Mouse (Mus musculus) adrenal gland, adult (tissue): ENCODE data around the gene Mamdc2.
"Not testable (repeated sequence)": the region's sequence is repeated elsewhere in the genome, so short reads cannot be mapped to it uniquely, and the experiment has no call there.

ENCODE experiments used
- DNase-seq, 2 experiments: peaks; one replicate each; pipeline ENCODE4 v3.0.0; 2022 to 2023; ENCODE audit warnings: low spot score in 1 of 2; ENCODE audit not compliant: inconsistent age in 2 of 2

Mamdc2 gene

DNA sequence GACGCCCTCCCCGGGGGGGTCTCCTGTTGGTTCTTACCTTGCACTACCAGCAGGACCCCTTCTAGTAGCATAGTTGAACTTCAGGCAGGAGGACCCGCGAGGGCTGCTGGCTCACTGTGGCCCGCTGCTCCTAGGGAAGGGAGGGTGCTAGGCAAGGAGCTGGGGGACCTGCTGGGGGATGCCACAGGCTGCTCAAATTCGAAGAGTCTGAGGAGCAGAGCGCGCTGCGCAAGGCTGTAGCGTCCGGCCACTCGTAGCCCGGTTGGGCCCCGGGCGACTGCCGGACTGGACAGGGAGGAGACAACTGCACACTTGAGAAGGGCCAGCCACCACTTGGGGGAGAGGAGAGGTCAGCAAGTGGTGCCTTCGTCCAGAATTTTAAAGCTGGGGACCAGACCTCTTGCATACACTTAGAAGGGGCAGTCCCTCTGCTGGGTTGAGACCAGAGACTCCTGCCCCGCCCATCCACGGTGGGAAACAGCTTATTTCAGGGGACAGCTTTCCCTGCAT, at the start of gene Mamdc2:
Mamdc2 (minus strand) TSS at position 455 of the 510 bp plus-strand sequence.
- DNase-seq = peak; percentile 4 to 39

DNA sequence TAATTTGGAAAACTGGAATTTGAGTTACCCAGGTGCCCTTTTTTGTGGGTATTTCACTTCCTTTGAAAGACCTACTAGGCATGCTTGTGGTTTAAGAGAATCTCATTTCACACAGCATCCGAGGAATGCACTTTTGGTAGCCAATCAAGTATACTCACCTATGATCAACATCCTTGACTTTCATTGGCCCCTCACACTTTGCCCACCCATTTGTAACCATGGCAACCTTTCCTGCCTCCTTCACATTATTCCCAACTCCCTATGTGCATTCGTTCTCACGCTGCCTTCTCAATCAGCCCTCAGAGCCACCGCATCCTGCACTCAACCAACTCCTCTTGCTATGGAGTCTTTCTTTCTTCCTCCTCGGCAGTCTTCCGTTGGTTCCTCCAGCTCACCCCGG, 49.8 kb upstream of the Mamdc2 start:
- no peak for DNase-seq

DNA sequence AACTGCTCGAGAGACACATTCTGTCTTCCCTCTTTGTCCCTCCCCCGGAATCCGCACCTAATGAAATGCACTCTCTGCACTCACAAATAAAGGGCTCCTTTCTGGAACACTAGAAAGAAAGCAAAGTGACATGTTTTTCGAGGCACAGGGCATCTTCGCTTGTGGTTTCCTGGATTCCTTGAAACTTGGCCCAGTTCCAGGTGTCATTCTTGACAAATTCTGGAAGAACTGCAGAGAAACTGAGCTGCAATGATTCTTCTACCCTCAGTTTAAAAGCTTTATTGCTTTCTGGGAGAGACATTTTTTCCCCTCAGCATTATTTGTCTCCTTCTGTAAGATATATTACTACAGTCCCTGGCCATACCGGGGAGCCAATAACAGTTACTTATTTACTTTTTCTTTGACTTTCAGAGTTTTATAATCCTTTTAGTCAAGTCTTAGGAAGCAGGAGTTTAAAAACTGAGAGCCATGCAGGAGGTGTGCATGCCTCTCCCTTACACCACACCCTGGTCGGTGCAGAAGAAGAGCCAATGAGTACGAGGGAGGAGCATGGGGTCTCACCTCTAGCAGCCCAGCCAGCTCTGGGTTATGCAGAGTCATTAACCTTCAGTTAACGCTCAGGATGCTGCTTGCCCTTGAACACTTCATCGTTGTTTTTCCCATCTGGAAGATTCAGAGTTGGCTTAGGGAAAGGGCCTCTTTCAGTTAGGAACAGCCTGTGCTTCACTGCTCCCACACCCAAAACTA, 49.1 kb upstream of the Mamdc2 start:
- peak in 1 of 2 experiments; percentile 33 for DNase-seq

DNA sequence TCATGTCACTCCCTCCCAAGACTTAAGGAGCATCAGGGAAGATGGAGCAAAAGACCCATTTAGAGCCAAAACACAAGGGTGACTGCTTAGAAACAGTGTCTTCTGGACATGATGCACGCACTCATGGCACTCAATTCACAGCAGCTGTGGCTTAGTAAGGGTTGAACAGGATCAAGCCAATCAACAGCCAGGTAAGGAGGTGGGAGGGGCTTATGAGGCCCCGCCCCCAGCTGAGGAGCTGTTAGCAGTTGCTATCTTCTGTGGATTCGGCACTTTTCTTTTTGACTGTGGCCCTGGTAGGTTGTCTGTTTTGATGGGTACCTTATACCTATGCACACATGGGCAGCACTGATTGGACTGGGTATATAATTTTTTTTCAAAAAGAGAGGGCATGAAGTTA, 48.3 kb upstream of the Mamdc2 start:
- no peak for DNase-seq

DNA sequence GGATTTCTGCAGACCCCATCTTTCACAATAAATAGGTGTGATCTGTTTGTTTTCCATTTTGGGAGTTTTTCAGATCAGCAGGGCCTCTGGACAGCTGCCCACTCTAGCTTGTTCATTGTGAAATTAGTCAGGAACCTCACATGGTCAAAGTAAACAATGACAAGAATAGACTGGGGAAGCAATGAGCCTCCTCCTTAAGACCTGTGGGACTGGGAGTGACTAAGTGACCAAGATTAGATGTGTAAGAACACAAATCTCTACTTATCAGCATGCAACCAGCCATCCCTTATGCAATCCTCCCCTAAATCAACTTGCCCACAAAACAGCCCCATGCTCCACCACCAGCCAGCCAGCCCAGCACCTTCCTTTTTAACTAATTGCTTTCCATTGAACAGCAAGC, 44.4 kb upstream of the Mamdc2 start:
- no peak for DNase-seq

DNA sequence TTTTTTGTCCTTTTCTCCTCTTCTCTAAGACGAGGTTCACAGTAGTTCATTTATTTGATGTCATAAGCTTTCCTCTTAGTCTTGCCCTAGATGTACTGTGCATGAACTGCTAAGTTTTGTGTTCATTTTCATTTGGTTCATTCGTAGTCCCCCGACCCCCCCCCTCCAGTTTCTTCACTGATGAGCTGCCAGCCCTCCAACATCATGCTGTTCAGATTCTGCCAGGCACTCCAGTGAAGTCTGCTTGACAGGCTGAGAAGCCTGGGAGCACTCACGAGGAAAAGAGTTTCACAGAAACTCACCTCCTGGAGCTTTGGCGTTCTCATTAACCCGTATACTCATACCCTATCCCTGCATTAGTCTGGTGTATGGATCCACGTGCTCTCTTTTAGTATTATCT, 42.5 kb upstream of the Mamdc2 start:
- not testable (repeated sequence) for DNase-seq

DNA sequence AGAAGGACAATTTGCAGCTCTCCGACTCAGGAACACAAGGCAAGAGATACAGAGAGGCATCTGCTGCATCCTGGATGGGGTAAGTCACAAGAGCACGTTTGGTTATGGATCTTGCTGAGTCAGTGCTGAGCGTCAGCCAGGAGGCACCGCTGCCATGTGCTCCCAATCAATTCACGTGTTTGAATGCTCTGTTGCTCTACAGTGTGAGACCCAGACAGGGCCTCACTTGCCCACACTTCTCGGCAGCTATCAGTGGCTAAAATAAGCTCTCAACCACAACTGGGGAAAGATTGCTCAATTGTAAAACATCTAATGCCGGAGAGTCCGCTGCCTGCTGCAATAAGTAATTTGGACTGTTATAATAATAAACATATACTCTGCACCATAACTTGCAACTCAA, 41.5 kb upstream of the Mamdc2 start:
- DNase-seq = peak; percentile 5 to 34

DNA sequence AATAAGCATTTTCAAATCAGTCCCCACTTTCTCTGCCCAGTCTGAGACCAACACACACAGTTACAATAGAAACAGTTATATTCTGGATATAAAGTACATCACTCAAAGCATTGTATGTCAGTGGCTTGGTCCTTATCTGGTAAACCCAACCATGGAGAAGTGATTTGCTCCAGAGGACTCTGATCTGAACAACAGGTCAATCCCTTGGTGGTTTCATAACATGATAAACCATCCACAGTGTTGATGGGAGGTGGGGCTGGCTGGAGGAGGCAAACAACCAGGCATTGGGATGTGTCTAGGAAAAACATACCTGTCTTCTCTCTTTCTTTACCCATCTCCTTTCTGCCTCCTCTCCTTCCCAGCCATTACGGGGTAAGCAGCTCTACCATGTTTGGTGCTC, 39.2 kb upstream of the Mamdc2 start:
- DNase-seq = no peak

DNA sequence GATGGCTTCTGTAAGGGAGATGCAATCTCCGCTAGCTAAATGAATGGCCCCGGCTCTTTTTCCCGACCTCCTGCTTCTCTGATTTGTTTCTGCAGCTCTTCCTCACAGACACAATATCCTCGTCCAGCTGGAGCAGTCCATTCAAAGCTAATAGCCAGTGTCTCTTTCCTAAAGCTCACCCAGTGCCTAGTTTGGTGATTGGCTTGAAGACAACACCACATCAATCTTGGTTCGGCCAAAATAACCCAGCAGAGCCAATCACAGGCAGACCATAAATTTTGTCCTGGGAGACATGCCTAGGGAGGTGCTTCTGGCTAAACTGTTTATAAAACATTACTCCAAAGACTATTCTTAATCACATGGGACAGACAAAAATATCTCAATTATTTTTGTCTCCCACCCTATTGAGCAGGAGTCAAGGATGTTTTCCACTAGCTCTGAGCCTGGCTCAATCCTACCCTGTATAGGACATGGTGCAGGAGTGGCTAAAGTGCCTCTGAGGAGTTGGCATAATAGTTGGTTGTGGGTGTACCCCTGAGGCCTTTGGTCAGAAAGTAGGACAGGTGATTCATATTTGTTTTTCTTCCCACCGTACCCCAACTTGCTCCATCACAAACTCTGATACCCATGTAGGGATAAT, 38.5 kb upstream of the Mamdc2 start:
- DNase-seq = no peak

DNA sequence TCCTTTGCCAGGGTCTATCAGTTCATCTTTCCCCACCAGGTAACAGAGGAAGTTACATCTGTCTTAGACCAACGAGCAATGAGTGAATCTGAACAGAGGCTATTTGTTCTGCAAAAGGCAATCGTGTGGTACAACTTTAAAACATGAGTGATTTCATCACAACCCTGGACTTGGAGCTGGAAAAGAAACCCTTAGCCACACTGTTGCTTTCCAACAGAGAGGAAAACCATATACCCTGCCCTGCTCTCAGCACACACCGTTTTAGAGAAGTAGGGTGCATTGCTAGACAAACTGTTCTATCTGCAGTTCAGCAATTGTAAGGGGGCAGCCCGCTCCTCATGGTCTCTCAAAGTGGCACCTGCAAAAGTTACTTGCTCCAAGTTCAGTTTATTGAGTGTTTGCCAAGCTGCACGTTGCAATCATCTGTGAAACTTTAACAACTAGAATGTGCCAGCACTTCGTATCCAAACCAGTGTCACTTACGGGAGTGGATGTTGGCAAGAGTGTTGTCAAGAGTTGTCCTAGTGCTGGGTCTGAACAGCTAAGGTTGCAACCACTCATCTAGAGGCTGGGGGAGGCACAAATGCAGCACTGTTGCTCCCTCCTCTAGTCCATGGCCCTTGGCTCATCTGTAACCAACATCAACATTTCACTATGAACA, 37.8 kb upstream of the Mamdc2 start:
- peak in 1 of 2 experiments; percentile 28 for DNase-seq

DNA sequence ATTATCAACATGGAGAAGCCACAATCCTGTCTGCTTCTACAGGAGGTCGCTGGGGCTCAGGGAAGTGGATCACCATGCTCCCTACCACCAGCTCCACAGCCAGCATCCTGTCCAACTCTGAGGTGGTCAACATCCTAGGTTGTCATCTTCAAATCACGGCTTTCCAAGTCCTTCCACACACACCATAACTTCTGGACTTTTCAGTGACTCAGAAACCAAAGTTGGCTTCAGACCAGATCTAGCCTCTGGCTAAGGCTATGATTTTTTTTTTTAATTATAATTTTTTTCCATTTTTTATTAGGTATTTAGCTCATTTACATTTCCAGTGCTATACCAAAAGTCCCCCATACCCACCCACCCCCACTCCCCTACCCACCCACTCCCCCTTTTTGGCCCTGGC, 34.3 kb upstream of the Mamdc2 start:
- not testable (repeated sequence) for DNase-seq

DNA sequence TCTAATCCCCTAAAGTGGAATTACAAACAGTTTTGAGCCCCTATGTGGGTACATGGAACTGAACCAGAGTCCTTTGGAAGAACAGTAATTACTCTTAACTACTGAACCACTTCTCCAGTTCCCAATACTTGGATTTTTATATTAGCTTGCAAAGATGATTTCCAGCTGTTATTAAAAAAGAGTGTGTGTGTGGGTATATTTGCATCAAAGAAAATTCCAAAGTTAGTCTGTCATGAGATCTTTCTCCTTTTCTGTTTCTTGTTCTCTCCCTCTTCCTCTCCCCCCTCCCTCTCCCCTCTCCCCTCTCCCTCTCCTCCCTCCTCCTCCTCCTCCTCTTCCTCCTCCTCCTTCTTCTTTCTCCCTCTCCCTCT, 31.3 kb upstream of the Mamdc2 start:
- no peak for DNase-seq

DNA sequence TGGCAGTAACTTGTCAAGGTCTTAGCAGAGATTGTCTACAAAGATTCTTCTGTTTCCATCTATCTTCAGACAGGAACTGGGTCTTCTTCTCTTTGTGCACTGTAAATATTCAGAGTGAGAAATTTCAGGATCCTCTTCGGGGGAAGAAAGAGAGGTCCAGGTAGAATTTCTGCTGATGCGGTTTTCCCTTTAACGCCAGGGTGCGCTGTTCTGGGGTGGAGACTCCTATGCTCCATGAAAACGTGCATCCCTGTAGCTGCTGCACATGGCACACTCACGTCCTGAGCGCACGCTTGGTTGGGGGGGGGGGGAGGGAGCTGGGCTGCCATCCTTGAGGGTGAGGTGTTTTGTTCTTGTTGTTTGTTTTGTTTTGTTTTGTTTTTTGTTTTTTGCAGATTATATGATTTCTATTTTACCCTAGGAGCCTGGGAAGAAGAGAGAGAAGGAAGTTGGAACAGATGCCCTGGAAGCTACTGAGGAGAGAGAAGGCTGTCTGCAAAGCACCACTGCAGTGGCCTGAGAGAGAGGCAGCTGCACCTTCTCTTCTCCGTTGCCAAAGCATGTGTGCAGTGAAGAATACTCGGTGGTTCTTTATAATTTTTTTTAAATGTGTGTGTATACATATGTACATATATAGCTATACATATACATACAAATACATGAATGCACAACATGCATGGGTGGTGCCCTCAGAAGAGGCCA, 30.8 kb upstream of the Mamdc2 start:
- peak in 1 of 2 experiments; percentile 58 for DNase-seq

DNA sequence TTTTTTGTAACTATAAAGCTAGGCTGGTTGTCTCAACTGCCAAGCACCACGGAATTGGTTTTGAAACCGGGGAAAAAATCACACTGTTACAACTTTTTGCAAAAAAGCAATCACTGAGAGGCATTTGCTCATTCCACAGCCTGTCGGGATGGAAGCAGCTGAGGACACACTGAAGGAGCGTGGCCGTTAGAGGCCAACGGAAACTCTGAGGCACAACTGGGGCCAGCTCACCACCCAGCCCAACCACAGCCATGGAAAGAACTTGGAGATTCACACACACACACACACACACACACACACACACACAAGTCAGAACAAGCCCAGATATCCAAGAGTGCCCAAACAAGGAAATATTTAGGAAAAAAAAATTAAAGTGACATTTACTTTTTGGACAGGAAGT, 29.6 kb upstream of the Mamdc2 start:
- no peak for DNase-seq

DNA sequence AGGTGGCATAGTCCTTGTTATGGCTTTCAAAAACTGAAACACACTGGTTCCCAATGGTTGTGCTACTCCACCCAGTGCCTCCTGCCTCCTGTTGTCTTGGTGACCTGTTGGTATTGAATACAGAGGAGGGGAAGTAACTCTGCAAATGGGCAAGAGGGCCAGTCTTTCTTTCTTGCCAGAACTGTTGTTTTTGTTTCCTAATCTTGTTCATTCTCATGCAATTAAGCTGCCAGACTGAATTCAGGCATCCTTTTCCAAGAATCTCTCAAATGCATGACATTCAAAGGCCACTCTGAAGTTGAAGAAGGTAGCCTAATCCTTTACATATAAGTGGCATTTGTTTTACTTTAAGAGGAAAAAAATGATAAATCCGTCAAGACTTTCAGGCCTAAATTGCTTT, 19.6 kb upstream of the Mamdc2 start:
- DNase-seq = no peak

DNA sequence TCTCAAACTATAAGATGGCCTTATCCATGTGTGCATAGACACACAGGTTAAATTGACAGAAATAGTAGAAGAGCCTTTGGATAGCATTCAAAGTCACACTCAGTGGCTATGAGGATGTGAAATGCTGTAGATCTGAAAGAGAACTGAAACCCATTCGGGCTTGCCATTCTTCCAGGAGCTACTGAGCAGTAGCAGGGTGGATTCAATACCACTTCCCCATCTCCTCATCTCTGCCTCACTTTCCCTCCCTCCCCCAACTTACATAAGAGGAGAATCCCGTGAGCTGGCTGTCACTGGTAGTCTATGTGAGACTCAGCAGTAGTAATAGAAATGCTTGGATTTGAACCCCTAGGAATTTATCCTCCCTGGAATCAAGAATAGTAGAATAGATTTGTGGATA, 18.8 kb upstream of the Mamdc2 start:
- DNase-seq = no peak

DNA sequence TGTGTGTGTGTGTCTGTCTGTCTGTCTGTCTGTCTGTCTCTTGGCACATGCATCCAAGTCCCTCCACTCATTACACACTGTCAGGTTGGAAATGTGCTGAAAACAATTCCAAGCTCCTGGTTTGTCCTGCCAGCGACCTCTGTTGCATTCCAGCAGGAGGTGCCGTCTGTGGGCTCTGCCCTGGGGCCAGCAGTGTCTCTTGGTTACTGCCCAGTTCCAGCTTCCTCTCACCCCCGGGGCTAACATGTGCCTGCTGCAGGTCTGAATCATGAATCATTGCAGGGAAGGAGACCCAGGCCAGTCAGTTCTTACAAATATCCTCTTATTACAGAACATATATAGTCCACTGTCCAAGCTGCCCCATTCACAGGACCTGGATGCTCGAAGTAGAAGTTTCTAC, 9.2 kb upstream of the Mamdc2 start:
- DNase-seq = no peak

DNA sequence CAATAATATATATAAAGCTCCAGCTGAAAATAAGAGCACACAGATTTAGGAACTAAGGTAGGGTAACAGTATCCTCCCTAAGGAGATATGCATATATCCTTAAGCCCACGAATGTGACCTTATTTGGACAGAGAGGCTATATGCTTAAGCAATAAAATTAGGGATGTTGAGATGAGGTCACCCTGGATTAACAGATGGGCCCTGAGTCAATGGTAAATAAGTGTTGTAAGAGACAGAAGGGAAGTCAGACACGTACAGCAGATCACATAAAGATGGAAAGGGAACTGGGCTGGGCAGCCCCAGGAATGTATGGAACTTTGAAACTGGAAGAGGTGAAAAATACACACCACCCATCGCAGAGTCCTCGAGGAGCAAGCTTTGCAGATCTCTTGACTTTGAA, 3.1 kb upstream of the Mamdc2 start:
- no peak for DNase-seq

DNA sequence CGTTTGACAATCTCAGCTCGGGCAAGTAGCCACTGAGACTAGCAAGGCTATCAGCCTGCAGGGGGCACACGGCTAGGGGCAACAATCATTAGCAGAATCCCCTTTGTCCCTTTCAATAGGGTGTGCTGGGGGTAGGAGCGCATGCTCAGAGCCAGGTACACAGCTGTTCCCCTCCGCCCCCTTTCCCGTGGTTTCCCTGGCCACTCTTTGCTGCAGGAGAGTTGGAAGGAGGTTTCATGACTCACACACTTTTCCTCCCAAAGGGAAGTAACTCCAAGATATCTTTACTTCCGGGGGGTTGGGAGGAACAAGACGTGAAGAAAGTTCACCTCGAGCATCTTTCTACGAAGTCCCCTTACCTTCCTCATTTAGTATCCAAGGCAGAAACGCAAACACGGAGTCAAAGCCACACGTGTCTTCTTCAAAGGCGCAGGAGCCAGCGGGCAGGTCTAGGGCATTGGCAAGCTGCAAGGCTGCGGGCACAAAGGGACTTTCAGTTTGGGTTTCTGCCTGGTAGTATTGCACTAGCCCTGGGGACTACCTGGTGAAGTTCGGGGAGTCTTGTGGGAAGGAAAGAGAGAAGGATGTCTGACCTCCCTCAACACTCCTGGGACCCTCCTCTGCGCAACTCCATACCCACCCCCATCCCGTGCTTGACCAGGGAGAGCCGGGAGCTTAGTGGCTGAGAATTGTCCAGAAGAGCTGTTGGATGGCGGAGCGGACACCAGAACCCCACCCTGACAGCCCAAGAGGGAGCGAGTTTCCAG, 838 bp downstream of the Mamdc2 start:
- DNase-seq = peak; percentile 6 to 63

DNA sequence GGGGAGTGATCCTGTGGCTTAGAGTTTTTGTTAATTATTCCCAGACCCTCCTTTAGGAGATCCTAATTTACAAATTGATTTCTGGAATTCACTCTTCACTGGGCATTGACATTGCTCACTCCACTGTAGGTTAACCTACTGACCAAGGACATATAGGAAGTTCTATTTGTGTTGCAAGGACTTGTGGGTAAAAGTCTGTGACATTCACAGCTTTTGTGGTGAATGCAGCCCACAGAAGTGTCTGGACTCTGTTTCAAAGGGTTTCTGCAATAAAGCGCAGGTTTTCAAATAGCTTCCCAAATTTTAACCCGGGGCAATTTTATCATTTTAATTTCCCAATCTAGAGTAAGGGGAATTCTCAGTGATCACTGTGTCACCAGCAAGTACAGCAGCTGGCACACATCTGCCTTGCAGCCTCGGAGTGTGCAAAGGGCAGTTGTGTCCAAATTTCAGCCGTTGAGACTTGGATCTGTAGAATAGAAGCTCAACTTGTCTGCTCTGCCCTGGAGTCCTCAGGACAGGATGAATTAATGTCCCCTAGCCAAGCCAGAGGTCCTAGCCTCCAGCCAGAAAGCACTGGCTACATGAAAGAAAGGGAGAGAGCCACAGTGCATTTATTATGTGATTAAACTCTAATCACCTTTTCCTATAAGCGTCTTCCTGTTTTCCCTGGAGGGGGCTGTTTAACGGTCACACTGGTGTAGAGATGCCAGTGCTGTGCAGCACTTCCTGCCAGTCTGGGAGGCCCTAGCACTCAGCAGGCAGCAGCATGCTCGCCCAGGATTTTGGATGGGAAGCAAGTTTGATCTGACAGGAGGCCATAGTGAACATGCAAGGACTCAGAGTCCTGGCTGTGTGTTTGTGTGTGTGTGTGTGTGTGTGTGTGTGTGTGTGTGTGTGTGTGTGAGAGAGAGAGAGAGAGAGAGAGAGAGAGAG, 3.1 kb downstream of the Mamdc2 start:
- no peak for DNase-seq
